Mouse (Mus musculus) midbrain, embryonic 15.5 days (tissue): ENCODE measurements around the gene Adgrf1. TPM values are rescaled to one million over a fixed set of nuclear protein-coding genes. Genes with fewer than 3 reads are reported as not detected.

Experiments
- ATAC-seq: fragments of 200-750 bp; cut with Nextera tagmentation; replicated peaks from 2 replicates; pipeline ENCODE4 v1.8.0; 2017; ENCODE audit warnings: moderate TSS enrichment
- H3K27ac ChIP-seq: fragments of 300-500 bp; sonication (generic); 2 replicates; pipeline ENCODE4 v1.5.1; 2015; ENCODE audit warnings: mild to moderate bottlenecking, inconsistent platforms
- H3K27me3 ChIP-seq: fragments of 300-500 bp; sonication (generic); replicated peaks from 2 replicates; pipeline ENCODE4 v1.6.1; 2015; ENCODE audit warnings: inconsistent platforms
- H3K36me3 ChIP-seq: fragments of 300-500 bp; sonication (generic); replicated peaks from 2 replicates; pipeline ENCODE4 v1.6.1; 2015; ENCODE audit warnings: inconsistent platforms
- H3K4me1 ChIP-seq: fragments of 300-500 bp; sonication (generic); 2 replicates; pipeline ENCODE4 v1.6.1; 2015; ENCODE audit warnings: inconsistent platforms
- H3K4me2 ChIP-seq: fragments of 300-500 bp; sonication (generic); 2 replicates; pipeline ENCODE4 v1.6.1; 2015; ENCODE audit warnings: inconsistent platforms, mild to moderate bottlenecking, moderate library complexity
- H3K4me3 ChIP-seq: fragments of 300-500 bp; sonication (generic); 2 replicates; pipeline ENCODE4 v1.5.1; 2015; ENCODE audit warnings: mild to moderate bottlenecking, inconsistent platforms
- H3K9ac ChIP-seq: fragments of 300-500 bp; sonication (generic); 2 replicates; pipeline ENCODE4 v1.6.1; 2015; ENCODE audit warnings: mild to moderate bottlenecking, inconsistent platforms
- H3K9me3 ChIP-seq: fragments of 300-500 bp; sonication (generic); 2 replicates; pipeline ENCODE4 v1.6.1; 2016; ENCODE audit warnings: inconsistent platforms
- WGBS: fragments of 180-500 bp; shearing (Covaris S2); methylation state at CpG from one replicate; pipeline ENCODE4 v1.1.7; 2015; ENCODE audit warnings: mixed read lengths; 5-methylcytosine and 5-hydroxymethylcytosine counted together
- polyA plus RNA-seq: library from polyadenylated mRNA; unstranded; fragments of >200 nt; fragmentation: Nextera tagmentation; extraction: Ambion mirVana; gene quantifications from 2 replicates; pipeline ENCODE4 v1.2.1, GENCODE M21; 2015

The Adgrf1 gene
- polyA plus RNA-seq: not detected in 2 replicates

DNA sequence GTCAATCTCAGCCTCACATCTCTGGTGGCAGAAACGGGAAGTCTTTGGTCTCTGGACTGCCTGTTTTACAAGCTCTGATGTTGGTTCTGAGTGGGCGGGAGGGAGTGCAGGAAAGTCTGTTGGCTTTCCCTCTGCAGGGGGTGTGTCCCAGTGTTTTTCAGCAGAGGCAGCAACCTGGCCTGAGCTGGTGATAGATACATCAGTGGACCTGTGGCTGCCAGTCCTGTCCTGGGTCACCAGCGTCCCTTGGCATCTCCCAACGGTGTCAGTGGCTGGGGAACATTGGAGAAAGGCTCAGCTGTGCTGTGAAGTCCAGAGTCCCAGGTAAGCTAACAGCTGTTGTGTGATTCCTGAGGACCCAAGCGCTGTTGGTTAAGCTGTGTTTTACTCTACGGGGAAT lies at the start of gene Adgrf1:
Adgrf1 (plus strand) TSS at position 169 of the 400 bp plus-strand sequence.
- Histone ChIP-seq H3K4me2 (no peak within 1 kb of the TSS), H3K4me3 (no peak within 1 kb of the TSS), H3K27me3 (no peaks in the 10 kb centered on the region), H3K9me3 (no peaks in the 10 kb centered on the region), H3K27ac (no peak within 1 kb of the TSS), H3K4me1 (peaks cover 3% of the 10 kb centered on the region), H3K9ac (no peak within 1 kb of the TSS), H3K36me3 (no peaks in the 10 kb centered on the region)
- no peak for ATAC-seq
- WGBS: 84% methylated on average over 6 of the region's 6 CpGs

DNA sequence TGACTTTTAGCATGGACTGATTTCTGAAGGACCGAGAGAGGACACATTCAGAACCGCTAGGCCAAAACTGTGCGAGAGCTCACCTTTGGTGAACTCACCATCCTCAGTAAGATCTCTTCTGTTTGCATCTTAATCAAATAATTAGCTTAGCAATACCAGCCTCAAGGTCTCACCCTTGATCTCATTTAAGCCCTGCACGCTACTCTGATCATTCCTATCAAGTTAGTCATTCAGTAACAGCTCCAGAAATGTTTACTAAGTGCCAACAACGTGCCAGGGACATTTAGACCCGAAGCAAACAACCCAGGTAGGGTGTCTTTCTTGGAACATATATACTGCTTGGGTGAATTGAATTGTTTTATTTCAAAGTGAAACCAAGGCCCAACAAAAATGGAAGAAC lies 44.0 kb upstream of the Adgrf1 start:
- ATAC-seq: no peak
- Histone ChIP-seq H3K4me2 (no peak overlapping the region), H3K27me3 (no peaks in the 10 kb centered on the region), H3K9me3 (no peaks in the 10 kb centered on the region), H3K27ac (no peak overlapping the region), H3K4me1 (peaks cover 6% of the 10 kb centered on the region), H3K36me3 (no peaks in the 10 kb centered on the region), H3K9ac (no peak overlapping the region), H3K4me3 (no peak overlapping the region)
- WGBS: 87% methylated on average over 6 of the region's 6 CpGs

DNA sequence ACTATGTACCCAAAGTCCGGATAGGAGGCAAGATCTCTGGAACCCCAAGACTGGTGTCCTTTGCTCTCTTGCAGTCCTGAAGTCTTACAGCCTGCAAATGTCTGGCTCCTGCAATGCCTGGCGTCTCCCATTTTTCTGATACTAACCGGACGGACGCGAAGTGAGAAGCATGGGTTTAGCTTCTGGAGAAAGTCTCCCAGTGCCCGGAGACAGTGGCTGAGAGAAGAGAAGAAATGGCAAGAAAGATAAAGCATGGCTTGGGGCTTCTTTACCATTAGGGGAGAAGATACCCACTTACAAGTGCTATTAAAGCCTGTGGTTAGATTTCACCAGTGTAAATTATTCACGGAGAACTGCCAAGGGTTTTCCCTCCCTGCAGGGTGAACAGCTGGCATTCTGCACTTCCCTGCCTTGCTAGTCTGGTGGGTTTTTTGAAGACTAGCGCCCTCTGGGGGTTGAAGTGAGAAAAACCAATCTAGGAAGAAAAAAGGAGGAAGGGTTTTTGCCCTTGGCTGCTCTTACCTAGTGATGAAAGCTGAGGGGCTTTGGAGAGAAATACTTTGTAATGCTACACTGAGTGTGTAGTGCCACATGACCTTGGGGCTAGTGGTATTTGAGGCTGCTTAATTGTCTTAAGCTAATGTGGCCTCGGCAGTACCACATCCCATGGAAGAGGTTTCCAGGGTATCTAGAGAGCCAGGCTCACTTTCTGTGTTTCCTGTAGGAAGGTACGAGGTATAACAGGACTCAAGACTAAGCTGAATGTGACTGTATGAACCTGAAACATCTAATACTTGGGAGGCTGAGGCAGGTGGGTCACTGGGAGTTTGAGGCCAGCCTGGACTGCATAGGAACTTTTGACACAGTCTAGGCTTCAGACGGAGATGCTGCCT lies 40.3 kb upstream of the Adgrf1 start:
- H3K4me1 ChIP-seq: peaks cover 6% of the 10 kb centered on the region
- WGBS: 43% methylated on average over 12 of the region's 12 CpGs
- ATAC-seq: peak; percentile 93
- H3K9me3 ChIP-seq: no peaks in the 10 kb centered on the region
- H3K36me3 ChIP-seq: no peaks in the 10 kb centered on the region
- H3K9ac ChIP-seq: no peak overlapping the region; the same call in 1 of the 2 replicates
- H3K4me3 ChIP-seq: peak overlapping the region; percentile 19; the same call in 1 of the 2 replicates
- no peaks in the 10 kb centered on the region for H3K27me3 ChIP-seq
- 0 out of 2 replicates have a peak overlapping the region, but pooled peaks have one; percentile 13 for H3K27ac ChIP-seq
- peak overlapping the region; percentile 40 for H3K4me2 ChIP-seq

- Histone ChIP-seq H3K4me1 (peaks cover 6% of the 10 kb centered on the region), H3K4me2 (no peak overlapping the region), H3K27ac (no peak overlapping the region), H3K4me3 (no peak overlapping the region), H3K9me3 (no peaks in the 10 kb centered on the region), H3K9ac (no peak overlapping the region), H3K27me3 (no peaks in the 10 kb centered on the region), H3K36me3 (no peaks in the 10 kb centered on the region)
- ATAC-seq: no peak
- 83% methylated on average over 7 of the region's 7 CpGs for WGBS
Measured at GRCm38 (mm10) chr17:43230821-43231220, 39.3 kb upstream of the Adgrf1 start.

DNA sequence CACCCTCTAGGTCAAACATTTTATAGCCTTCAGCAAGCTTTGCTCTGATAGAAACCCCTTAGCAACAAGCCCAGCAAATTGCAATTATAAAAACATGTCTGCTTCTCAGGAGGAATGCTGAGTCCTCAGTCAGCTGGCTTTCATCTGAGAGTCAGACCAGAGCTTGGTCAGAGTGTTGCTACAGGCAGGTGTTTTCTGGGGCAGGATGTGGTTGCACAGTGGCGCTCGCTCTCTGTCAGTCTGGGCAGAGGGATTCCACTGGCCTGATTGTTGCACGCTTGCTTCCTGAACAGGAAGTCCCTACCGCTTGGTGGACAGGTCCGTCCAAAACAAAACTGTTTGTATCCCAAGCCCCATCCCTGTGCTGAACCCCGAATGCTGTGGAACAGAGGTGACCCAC lies 37.4 kb upstream of the Adgrf1 start:
- H3K9ac ChIP-seq: no peak overlapping the region
- WGBS: 79% methylated on average over 6 of the region's 6 CpGs
- H3K9me3 ChIP-seq: no peaks in the 10 kb centered on the region
- H3K4me3 ChIP-seq: no peak overlapping the region
- H3K4me2 ChIP-seq: no peak overlapping the region
- no peak for ATAC-seq
- no peak overlapping the region for H3K27ac ChIP-seq
- no peaks in the 10 kb centered on the region for H3K36me3 ChIP-seq
- H3K4me1 ChIP-seq: peaks cover 6% of the 10 kb centered on the region
- no peaks in the 10 kb centered on the region for H3K27me3 ChIP-seq

GRCm38 (mm10) chr17:43236656-43237250 lies 33.4 kb upstream of the Adgrf1 start:
- H3K27ac ChIP-seq: no peak overlapping the region
- H3K27me3 ChIP-seq: no peaks in the 10 kb centered on the region
- H3K4me3 ChIP-seq: no peak overlapping the region
- H3K36me3 ChIP-seq: no peaks in the 10 kb centered on the region
- no peak for ATAC-seq
- H3K4me1 ChIP-seq: no peaks in the 10 kb centered on the region
- H3K9me3 ChIP-seq: no peaks in the 10 kb centered on the region
- H3K9ac ChIP-seq: no peak overlapping the region
- WGBS: 83% methylated on average over 14 of the region's 14 CpGs
- no peak overlapping the region for H3K4me2 ChIP-seq

GRCm38 (mm10) chr17:43239035-43239434 lies 31.1 kb upstream of the Adgrf1 start:
- no peak overlapping the region for H3K9ac ChIP-seq
- WGBS: 82% methylated on average over 6 of the region's 6 CpGs
- no peaks in the 10 kb centered on the region for H3K36me3 ChIP-seq
- H3K4me1 ChIP-seq: no peaks in the 10 kb centered on the region
- H3K4me2 ChIP-seq: no peak overlapping the region
- H3K27ac ChIP-seq: no peak overlapping the region
- H3K27me3 ChIP-seq: no peaks in the 10 kb centered on the region
- no peaks in the 10 kb centered on the region for H3K9me3 ChIP-seq
- ATAC-seq: no peak
- H3K4me3 ChIP-seq: no peak overlapping the region

DNA sequence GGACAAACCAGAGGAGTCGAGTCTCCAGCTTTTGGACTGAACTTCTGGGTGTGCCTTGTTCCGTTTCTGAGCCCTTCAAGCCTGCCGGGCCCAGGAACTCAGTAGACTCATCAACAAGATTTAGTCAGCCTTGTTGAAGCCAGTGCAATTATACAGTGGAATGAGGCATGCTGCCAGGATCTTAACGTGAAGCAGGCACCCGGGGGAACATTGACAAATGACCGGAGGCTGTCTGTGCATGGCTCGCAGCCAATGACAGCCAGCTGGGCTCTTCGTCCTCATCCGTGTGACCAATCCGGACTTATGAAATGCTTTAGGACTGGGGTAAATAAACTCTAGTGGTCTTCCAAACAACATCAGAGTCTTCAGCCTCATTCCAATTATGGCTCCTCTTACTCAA lies 29.0 kb upstream of the Adgrf1 start:
- Histone ChIP-seq H3K4me3 (no peak overlapping the region), H3K27me3 (no peaks in the 10 kb centered on the region), H3K4me1 (no peaks in the 10 kb centered on the region), H3K36me3 (no peaks in the 10 kb centered on the region), H3K27ac (no peak overlapping the region), H3K9ac (no peak overlapping the region), H3K9me3 (no peaks in the 10 kb centered on the region), H3K4me2 (no peak overlapping the region)
- peak; percentile 70 for ATAC-seq
- WGBS: 60% methylated on average over 10 of the region's 10 CpGs

DNA sequence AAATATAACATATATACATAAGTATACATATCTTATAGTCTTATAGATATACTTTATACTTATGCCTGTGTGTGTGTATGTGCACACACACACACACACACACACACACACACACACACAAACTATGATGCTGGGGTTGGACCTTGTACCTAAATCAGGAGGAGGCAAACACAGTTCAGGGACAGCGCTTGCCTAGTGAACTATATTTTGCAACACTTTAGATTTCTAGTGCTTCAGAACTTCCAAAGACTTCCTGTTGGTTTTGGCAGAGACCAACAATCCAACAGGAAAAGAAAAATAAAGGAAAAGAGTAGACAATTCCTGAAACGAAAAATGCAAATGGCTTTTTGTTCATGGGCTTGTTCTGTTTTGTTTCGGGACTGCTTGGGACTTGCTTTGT lies 27.5 kb upstream of the Adgrf1 start:
- Histone ChIP-seq H3K27ac (no peak overlapping the region), H3K4me3 (no peak overlapping the region)
- WGBS: 82% methylated on average over 3 of the region's 3 CpGs

DNA sequence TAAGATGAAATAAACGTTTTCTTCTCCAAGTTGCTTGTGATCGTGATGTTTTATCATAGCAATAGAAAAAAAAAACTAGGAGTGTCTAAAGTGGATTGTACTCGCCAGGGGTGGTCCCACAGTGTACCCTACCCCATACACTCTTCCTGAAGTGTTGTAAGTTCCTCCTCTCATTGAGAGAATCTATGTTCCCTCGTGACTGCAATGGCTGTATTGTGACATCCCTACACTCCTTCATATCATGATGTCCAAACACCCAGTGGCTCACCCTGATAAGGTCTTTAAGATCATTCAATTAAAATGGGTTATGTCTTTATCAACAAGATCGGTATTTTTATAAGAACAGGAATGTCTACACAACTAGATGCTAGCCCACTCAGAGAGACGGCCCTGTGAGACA lies 24.8 kb upstream of the Adgrf1 start:
- WGBS: 87% methylated on average over 6 of the region's 6 CpGs
- no peak for ATAC-seq
- no peak overlapping the region for H3K4me3 ChIP-seq
- H3K36me3 ChIP-seq: no peaks in the 10 kb centered on the region
- H3K9ac ChIP-seq: no peak overlapping the region
- no peaks in the 10 kb centered on the region for H3K9me3 ChIP-seq
- no peaks in the 10 kb centered on the region for H3K27me3 ChIP-seq
- H3K27ac ChIP-seq: no peak overlapping the region
- no peak overlapping the region for H3K4me2 ChIP-seq
- H3K4me1 ChIP-seq: no peaks in the 10 kb centered on the region

More for the DNA sequence above, 27.5 kb upstream of the Adgrf1 start:
- Histone ChIP-seq H3K4me1 (no peaks in the 10 kb centered on the region), H3K9ac (no peak overlapping the region), H3K4me2 (no peak overlapping the region), H3K9me3 (no peaks in the 10 kb centered on the region), H3K27me3 (no peaks in the 10 kb centered on the region), H3K36me3 (no peaks in the 10 kb centered on the region)
- ATAC-seq: no peak

DNA sequence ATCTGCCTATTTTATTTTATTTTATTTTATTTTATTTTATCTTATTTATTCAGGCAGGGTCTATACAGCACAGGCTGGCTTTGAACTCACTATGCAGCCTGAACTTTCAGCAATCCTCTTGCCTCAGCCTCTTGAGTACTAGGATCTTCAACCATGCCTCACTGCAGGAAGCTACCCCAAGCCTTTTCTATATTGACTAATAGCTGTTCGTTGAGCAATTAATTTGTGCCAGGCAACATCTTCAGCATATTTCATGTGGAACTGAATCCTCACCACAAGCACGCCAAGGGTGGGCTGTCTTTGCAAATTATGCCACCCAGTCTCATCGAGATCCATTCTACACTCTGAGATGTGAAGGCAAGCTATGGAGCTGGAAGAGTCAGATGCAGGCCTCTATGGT lies 22.9 kb upstream of the Adgrf1 start:
- Histone ChIP-seq H3K27me3 (no peaks in the 10 kb centered on the region), H3K9ac (no peak overlapping the region), H3K27ac (no peak overlapping the region), H3K36me3 (no peaks in the 10 kb centered on the region), H3K4me1 (no peaks in the 10 kb centered on the region), H3K4me2 (no peak overlapping the region), H3K9me3 (no peaks in the 10 kb centered on the region), H3K4me3 (no peak overlapping the region)
- 94% methylated on average over 3 of the region's 3 CpGs for WGBS
- no peak for ATAC-seq

- H3K4me3 ChIP-seq: no peak overlapping the region
- H3K4me2 ChIP-seq: no peak overlapping the region
- WGBS: 46% methylated on average over 3 of the region's 3 CpGs
- H3K4me1 ChIP-seq: no peaks in the 10 kb centered on the region
- H3K36me3 ChIP-seq: no peaks in the 10 kb centered on the region
- H3K27ac ChIP-seq: no peak overlapping the region
- H3K27me3 ChIP-seq: no peaks in the 10 kb centered on the region
- no peak for ATAC-seq
- no peak overlapping the region for H3K9ac ChIP-seq
- H3K9me3 ChIP-seq: no peaks in the 10 kb centered on the region
Measured at GRCm38 (mm10) chr17:43249645-43250044, 20.5 kb upstream of the Adgrf1 start.
